Mouse (Mus musculus): ENCODE results near the gene Plxna4.

The Plxna4 gene

DNA sequence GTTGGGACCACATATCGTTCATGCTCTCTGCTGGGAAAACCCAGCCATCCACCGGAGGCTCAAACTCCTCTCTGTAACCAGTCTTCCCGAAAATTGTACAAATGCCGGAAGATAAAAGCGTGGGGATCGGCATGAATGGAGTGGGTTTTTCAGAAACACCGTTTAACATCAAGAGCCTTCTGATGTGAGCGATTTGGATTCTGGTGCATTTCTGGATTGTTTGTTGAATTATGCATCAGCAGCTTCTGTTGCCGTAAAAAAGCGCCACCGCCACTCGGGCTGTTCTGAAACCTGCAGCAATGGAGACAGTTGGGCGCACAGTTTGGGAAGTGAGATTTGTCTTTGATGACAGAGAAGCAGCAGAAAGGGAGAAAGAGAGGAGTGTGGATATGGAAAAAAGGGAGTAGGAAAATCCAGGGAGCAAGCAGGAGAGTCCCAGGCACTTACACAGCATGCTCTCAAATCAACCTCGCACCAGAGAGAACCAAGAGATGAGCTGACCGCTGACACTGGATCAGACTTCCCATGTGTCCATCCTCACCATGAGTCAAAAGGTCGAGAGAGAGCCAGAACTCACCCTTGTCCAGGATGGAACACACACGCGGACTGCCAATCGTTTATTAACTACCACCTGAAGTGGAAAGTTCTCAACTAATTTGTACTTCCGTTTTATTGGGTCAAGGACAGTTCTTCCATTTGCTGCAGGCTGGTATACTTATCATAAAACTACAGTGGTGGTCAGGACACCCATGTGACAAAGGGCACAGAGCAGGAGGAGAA is 181.5 kb downstream of the Plxna4 start:
- DNase-seq (ENCODE audit: low read depth, low spot score): no peak

- DNase-seq (ENCODE audit: low read depth, low spot score): no peak
These were observed 185.3 kb downstream of the Plxna4 start for GRCm38 (mm10) chr6:32402560-32403235.

DNA sequence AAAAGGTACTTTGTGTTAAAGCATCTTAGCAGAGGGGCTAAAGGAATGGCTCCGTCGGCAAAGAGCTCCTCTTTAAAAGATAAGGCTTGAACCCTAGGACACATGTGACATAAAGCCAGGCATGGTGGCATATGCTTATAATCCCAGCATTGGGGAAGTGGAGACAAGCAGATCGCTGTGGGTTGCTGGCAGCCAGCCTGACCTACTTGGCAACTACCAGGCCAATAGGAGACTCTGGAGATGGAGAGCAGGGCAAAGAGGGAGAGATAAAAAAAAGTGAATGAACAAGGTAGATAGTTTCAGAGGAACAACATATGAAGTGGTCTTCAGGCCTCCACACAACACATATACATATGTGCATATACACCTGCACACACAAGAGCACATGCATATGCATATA is 189.7 kb downstream of the Plxna4 start:
- no peak for DNase-seq (ENCODE audit: low read depth, low spot score)

DNA sequence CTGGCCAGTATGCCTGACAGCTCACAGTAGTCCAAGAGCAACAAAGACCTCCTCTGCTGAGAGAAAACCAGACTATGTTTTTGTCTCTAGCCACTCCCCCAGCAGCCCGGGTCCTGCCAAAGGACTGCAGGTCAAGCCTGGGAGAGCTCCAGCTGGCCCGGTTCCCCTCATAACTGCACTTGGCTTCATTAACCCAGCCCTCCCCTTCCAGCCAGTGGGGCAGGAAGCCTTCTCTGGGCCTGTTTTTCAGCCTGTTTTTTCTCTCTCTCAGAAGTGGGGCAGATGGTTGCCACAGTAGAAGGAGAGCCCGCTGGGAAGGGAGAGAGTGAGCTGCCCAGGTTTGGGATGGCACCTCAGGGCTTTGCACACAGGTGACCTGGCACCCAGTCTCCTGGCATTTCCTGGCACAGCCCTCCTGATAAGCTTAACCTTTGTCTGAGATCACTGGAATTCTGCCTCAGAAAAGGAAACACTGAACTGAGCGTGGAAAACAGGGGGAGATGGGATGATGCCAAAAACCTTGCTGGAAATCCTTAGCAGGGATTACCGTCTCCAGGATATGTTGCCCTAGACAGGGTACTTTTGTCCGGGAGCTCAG is 190.8 kb downstream of the Plxna4 start:
- no peak for DNase-seq (ENCODE audit: low read depth, low spot score)

GRCm38 (mm10) chr6:32395415-32395814 is 192.6 kb downstream of the Plxna4 start:
- DNase-seq (ENCODE audit: low read depth, low spot score): no peak

DNA sequence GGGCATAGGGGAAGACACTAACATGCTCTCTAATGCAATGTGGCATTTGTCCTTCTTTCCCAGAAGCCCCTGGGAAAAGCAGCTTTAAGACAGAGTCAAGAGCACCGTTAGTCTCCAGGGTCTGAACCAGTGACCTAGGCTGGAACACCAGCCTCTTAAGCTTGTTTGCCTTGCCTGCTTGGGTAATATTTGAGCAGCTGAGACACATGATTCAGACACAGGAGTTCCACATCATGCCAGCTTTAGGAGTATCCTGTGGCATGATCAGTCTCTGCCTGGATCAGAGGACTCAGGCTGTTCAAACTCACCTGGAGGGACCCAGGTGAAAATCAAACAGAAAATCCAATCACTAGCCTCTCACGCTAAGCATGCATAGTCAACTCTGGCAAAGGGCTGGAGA is 195.7 kb downstream of the Plxna4 start:
- DNase-seq (ENCODE audit: low read depth, low spot score): no peak

DNA sequence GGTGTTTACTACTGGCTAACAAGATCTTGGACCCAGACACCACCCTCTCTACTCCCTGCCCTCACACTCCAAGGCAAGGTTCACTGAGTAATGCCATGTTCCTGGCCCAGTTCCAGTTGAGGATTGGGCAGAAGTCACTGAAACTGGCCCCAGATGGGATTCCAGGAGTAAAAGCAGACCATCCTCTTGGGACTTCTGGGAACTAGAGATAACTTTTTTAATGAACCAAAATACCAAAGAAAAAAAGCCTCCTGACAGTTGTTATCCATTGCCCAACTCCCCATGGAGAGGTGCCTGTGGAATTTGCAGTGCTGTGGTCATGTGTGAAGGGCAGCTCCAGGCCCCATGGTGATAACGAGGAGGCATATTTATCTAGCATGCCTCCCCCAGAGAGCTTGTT is 199.7 kb downstream of the Plxna4 start:
- DNase-seq (ENCODE audit: low read depth, low spot score): no peak

DNA sequence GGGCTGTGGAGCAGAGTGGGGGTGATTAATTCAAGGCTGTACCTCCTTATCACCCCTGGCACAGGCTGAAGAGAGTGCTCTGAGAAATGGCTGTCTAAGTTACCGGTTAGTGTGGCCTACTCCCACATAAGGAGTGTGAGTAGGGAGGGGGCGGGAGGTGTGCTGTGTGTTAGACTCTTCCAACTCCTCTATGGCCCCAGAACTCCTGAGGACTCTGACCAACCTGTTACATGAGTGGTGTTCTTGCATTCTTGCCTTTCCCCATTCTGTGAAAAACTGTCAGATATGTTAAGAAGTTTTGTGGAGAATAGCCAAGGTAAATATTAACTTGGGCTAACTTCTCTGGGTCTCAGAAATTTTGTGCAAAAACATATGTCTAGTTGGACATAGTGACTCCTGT is 201.1 kb downstream of the Plxna4 start:
- no peak for DNase-seq (ENCODE audit: low read depth, low spot score)

- no peak for DNase-seq (ENCODE audit: low read depth, low spot score)
These were observed 203.1 kb downstream of the Plxna4 start for GRCm38 (mm10) chr6:32384937-32385336.

DNA sequence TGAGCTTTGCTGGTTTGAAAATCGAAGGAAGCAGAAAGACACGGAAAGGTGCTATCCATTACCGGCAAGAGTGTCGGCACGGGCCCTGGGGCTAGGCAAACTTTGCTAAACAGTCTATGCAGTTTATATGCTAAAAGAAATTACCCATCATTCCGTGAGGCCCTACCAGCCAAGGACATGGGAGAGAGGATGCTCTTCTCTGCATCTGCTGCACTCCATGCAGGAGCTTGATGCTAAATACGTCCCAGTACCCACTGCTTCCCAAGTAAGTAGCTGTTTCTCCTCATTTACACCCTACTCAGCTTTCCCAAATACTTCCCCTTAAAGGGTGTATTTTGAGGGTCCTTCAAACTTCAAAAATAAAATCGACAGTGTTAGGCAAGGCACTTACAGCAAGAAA is 203.6 kb downstream of the Plxna4 start:
- DNase-seq (ENCODE audit: low read depth, low spot score): no peak

GRCm38 (mm10) chr6:32381516-32381915 is 206.5 kb downstream of the Plxna4 start:
- no peak for DNase-seq (ENCODE audit: low read depth, low spot score)

DNA sequence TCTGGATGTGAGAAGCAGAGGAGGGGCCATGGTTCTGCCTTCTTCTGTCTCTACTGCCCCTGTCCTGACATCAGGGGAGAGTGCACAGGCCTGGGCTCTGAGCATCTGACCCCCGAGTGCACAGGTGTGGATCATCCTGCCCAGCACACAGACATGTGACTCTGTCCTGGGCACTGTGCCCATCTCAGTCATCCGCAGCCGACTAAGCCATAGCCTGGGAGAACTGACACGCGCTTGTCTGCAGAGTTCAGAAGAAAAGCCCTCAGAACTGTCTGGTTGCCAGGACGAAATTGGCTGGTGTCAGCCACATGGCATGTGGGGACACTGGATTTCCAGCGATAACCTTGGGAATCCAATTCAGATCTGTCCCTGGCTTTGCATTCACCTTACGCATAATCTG is 210.8 kb downstream of the Plxna4 start:
- no peak for DNase-seq (ENCODE audit: low read depth, low spot score)

DNA sequence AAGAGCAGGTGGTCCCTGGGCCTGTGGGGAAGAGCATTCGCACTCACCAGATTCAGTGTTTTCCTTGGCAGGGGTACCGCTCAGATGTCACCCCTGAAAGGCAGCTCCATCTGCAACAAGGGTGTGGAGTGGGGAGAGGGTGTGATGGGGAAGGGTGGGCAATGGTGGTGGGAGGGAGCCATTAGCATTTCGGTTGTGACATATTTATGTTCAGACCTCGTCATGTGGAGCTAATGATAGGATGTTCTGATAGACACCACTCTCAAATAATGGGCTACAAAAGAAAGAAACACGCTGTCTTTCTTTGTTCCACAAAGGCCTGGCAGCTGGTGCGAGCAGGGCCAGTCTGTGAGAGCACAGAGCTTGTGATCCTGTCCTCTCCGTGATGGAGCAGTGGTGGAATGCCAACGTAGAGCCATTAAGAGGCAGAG is 214.0 kb downstream of the Plxna4 start:
- no peak for DNase-seq (ENCODE audit: low read depth, low spot score)

GRCm38 (mm10) chr6:32369092-32369491 is 218.9 kb downstream of the Plxna4 start:
- DNase-seq (ENCODE audit: low read depth, low spot score): no peak

DNA sequence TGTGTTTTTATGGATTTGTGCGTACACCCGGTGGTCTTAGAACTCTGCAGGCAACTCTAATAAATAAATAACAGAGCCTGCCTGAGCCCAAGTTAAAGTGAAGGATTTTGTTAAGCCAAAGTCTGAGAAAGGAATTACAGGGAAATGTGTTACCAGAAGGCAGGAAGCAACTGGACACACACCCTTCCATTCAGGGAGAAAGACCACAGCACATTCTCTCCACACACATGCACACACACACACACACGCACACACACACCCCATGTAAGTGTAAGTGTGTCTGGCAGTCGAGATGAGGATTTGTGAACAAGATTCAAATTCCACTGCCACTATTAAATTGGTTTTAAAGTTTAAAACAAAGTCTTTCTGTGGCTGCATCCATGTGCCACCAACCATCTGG is 219.6 kb downstream of the Plxna4 start:
- no peak for DNase-seq (ENCODE audit: low read depth, low spot score)

GRCm38 (mm10) chr6:32364933-32365332 is 223.1 kb downstream of the Plxna4 start:
- DNase-seq (ENCODE audit: low read depth, low spot score): no peak

DNA sequence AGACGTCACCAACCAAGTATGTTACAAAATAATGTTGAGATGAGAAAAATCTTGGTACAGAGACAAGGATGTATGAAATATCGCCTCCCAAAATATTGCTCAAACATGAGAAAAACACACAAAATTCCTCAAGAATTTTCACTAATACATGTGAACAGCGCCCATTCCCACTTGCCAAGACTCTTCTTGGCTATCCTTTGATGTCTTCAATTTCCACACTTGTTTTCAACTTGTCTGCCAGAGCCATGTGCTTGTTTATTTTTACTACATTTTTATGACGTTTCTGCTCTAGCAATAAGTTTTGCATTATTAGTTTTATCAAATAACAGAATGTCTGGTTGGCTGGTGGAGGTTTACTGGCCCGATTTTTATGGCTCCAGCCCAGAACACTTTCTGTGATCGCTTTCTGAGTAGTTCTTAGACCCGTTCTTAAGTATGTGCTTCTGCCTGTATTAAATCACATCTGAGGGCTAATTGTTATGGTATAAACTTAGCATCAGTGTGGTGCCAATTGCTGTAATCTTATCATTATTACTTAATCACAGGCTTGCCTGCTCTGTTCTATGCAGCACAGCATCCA is 224.4 kb downstream of the Plxna4 start:
- no peak for DNase-seq (ENCODE audit: low read depth, low spot score)

DNA sequence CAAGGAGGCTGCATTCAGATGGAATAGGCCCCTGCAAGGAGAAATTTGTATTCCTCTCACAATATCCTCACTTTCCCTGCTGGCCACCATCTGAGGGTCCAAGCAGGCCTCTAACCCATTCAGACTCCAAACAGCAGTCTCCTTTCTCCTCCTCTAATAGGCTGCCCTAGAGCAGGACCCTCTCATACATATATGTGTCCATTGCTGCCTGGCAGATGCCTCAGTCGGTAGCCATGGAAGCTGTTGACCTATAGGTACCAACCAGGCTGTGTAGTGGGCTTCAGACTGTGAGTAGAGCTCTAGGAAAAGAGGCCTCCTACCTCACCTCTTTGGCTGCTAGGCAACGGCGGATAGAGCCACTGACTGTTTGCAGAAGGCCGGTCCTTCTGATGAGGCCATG is 225.6 kb downstream of the Plxna4 start:
- DNase-seq (ENCODE audit: low read depth, low spot score): no peak

- DNase-seq (ENCODE audit: low read depth, low spot score): no peak
These were observed 228.3 kb downstream of the Plxna4 start for GRCm38 (mm10) chr6:32359675-32360074.

GRCm38 (mm10) chr6:32357497-32357896 is 230.5 kb downstream of the Plxna4 start:
- DNase-seq (ENCODE audit: low read depth, low spot score): no peak

DNA sequence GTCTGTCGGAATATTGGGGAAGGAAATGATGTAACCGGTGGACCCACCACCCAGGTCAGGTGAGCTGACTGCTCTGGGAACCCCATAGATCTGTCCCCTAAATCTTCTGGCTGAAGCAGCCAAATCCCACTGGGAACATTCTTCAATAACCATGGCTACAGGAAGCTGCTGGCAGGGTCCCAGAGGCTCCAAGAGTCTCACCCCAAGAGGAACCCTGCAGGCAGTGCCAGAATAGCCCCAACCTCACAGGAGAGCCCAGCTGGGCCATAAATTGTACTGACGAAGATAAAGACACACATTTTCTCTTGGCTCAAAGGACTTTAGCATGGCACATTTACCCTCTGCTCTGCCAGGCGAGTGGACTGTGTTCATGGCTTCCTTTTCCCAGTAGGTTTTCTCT is 232.4 kb downstream of the Plxna4 start:
- no peak for DNase-seq (ENCODE audit: low read depth, low spot score)

GRCm38 (mm10) chr6:32348996-32349395 is 239.0 kb downstream of the Plxna4 start:
- DNase-seq (ENCODE audit: low read depth, low spot score): no peak

GRCm38 (mm10) chr6:32348126-32348525 is 239.9 kb downstream of the Plxna4 start:
- no peak for DNase-seq (ENCODE audit: low read depth, low spot score)
